Mouse (Mus musculus): ENCODE data around the gene Sfxn3. TPM values are rescaled to one million over a fixed set of nuclear protein-coding genes. Genes with fewer than 3 reads are reported as not detected.

The Sfxn3 gene
- total RNA-seq, 2 experiments from 2014 or later, result 6.4 to 10.6 TPM

- no peak for ATAC-seq (replicated peaks; ENCODE audit: low FRiP score, low TSS enrichment, poor library complexity, severe bottlenecking)
Measured at GRCm38 (mm10) chr19:45105591-45105990, 58.3 kb downstream of the Sfxn3 start.

Other genes starting within 250 kb of the Sfxn3 start
- gene Slf2, start 116.4 kb upstream of the Sfxn3 start, total RNA-seq (2014; fragmentation: Nextera tagmentation), result 34.3 and 38.4 TPM in 2 replicates
- gene Slf2, start 116.4 kb upstream of the Sfxn3 start, total RNA-seq (2017), result 48.3 and 52.1 TPM in 2 replicates
- 1.4 TPM in 1 of 2 replicates, not detected in the other for gene Sema4g, start 58.4 kb upstream of the Sfxn3 start, total RNA-seq (2014; fragmentation: Nextera tagmentation)
- gene Sema4g, start 58.4 kb upstream of the Sfxn3 start, total RNA-seq (2017), result not detected in 2 replicates
- 32.5 and 37.0 TPM in 2 replicates for gene Twnk, start 41.8 kb upstream of the Sfxn3 start, total RNA-seq (2014; fragmentation: Nextera tagmentation)
- 27.1 and 32.6 TPM in 2 replicates for gene Twnk, start 41.8 kb upstream of the Sfxn3 start, total RNA-seq (2017)
- gene Mrpl43, start 41.1 kb upstream of the Sfxn3 start, total RNA-seq (2014; fragmentation: Nextera tagmentation), result 32.2 and 48.4 TPM in 2 replicates
- gene Mrpl43, start 41.1 kb upstream of the Sfxn3 start, total RNA-seq (2017), result 26.3 and 29.0 TPM in 2 replicates
- gene Lzts2, start 33.1 kb upstream of the Sfxn3 start, total RNA-seq (2014; fragmentation: Nextera tagmentation), result 9.0 and 10.2 TPM in 2 replicates
- gene Lzts2, start 33.1 kb upstream of the Sfxn3 start, total RNA-seq (2017), result 7.8 and 7.9 TPM in 2 replicates
- not detected in 2 replicates for gene Pdzd7, start 1.8 kb upstream of the Sfxn3 start, total RNA-seq (2014; fragmentation: Nextera tagmentation)
- gene Pdzd7, start 1.8 kb upstream of the Sfxn3 start, total RNA-seq (2017), result not detected in 2 replicates
- gene Kazald1, start 27.7 kb downstream of the Sfxn3 start, total RNA-seq (2014; fragmentation: Nextera tagmentation), result 1.2 TPM in 1 of 2 replicates, not detected in the other
- 0.80 and 1.7 TPM in 2 replicates for gene Kazald1, start 27.7 kb downstream of the Sfxn3 start, total RNA-seq (2017)
- gene Tlx1, start 103.2 kb downstream of the Sfxn3 start, total RNA-seq (2014; fragmentation: Nextera tagmentation), result not detected in 2 replicates
- gene Tlx1, start 103.2 kb downstream of the Sfxn3 start, total RNA-seq (2017), result not detected in 2 replicates
- not detected in 2 replicates for gene Lbx1, start 188.3 kb downstream of the Sfxn3 start, total RNA-seq (2014; fragmentation: Nextera tagmentation)
- not detected in 2 replicates for gene Lbx1, start 188.3 kb downstream of the Sfxn3 start, total RNA-seq (2017)